Mouse (Mus musculus) midbrain, postnatal 0 days (tissue): ENCODE measurements at regions not wholly inside any gene's neighbourhood (a gene's known extent, or its start where the extent isn't known, plus 50 kb on each side); places are given as distances from the start of the nearest gene placed in this dataset.
A peak's percentile ranks its signal among the peaks of the same experiment; 100 is the strongest.

Source experiments
- ATAC-seq: fragments of 200-750 bp; cut with Nextera tagmentation; 2 replicates; pipeline ENCODE4 v1.8.0; 2017; ENCODE audit warnings: moderate number of reproducible peaks, mild to moderate bottlenecking, moderate TSS enrichment, moderate library complexity; ENCODE audit not compliant: low FRiP score
- DNase-seq: peaks from one replicate; pipeline ENCODE4 v3.0.0-alpha.2; 2015; ENCODE audit warnings: low spot score
- H3K27ac ChIP-seq: fragments of 300-500 bp; sonication (generic); 2 replicates; pipeline ENCODE4 v1.5.1; 2014; ENCODE audit warnings: low read depth, mild to moderate bottlenecking, low read length, mixed read lengths
- H3K27me3 ChIP-seq: fragments of 300-500 bp; sonication (generic); 2 replicates; pipeline ENCODE4 v1.6.1; 2014; ENCODE audit warnings: low read length, control low read depth, mixed read lengths; ENCODE audit not compliant: insufficient read depth
- H3K36me3 ChIP-seq: fragments of 300-500 bp; sonication (generic); 2 replicates; pipeline ENCODE4 v1.6.1; 2014; ENCODE audit warnings: low read length, control low read depth, mixed read lengths; ENCODE audit not compliant: insufficient read depth
- H3K4me1 ChIP-seq: fragments of 300-500 bp; sonication (generic); 2 replicates; pipeline ENCODE4 v1.6.1; 2014; ENCODE audit warnings: mild to moderate bottlenecking, control low read depth, antibody characterized with exemption, low read length, mixed read lengths; ENCODE audit not compliant: insufficient read depth
- H3K4me2 ChIP-seq: fragments of 300-500 bp; sonication (generic); 2 replicates; pipeline ENCODE4 v1.6.1; 2014; ENCODE audit warnings: low read depth, mild to moderate bottlenecking, low read length, mixed read lengths; ENCODE audit not compliant: poor library complexity, severe bottlenecking
- H3K4me3 ChIP-seq: fragments of 300-500 bp; sonication (generic); 2 replicates; pipeline ENCODE4 v1.5.1; 2014; ENCODE audit warnings: low read depth, mild to moderate bottlenecking, low read length, moderate library complexity
- H3K9ac ChIP-seq: fragments of 300-500 bp; sonication (generic); replicated peaks from 2 replicates; pipeline ENCODE4 v1.6.1; 2014; ENCODE audit warnings: mild to moderate bottlenecking, low read length, moderate library complexity, mixed read lengths; ENCODE audit not compliant: poor library complexity, severe bottlenecking
- H3K9me3 ChIP-seq: fragments of 300-500 bp; sonication (generic); 2 replicates; pipeline ENCODE4 v1.6.1; 2016; ENCODE audit warnings: low read length, control low read depth
- CTCF ChIP-seq: IDR thresholded peaks from 2 replicates; pipeline ENCODE4 v1.5.1; 2016; ENCODE audit warnings: antibody characterized with exemption, mild to moderate bottlenecking
- WGBS: fragments of 180-500 bp; shearing (Covaris S2); extraction: QIAGEN DNeasy Blood & Tissue Kit; methylation state at CpG from one replicate; pipeline ENCODE4 v1.1.7; 2014; 5-methylcytosine and 5-hydroxymethylcytosine counted together

- H3K4me3 ChIP-seq, result no peak overlapping the region
- no peaks in the 10 kb centered on the region for H3K4me1 ChIP-seq
- no peak for ATAC-seq
- no peak overlapping the region for H3K9ac ChIP-seq
- WGBS, result 91% methylated on average over 2 of the region's 2 CpGs
- no peak for DNase-seq
- H3K36me3 ChIP-seq, result no peaks in the 10 kb centered on the region
- H3K27ac ChIP-seq, result no peak overlapping the region
- H3K27me3 ChIP-seq, result no peaks in the 10 kb centered on the region
- no peak overlapping the region for H3K4me2 ChIP-seq
- H3K9me3 ChIP-seq, result no peaks in the 10 kb centered on the region
- TF ChIP-seq CTCF, result no peak
Measured at GRCm38 (mm10) chr11:56716953-56717352, 294.2 kb upstream of the Gria1 start.

DNA sequence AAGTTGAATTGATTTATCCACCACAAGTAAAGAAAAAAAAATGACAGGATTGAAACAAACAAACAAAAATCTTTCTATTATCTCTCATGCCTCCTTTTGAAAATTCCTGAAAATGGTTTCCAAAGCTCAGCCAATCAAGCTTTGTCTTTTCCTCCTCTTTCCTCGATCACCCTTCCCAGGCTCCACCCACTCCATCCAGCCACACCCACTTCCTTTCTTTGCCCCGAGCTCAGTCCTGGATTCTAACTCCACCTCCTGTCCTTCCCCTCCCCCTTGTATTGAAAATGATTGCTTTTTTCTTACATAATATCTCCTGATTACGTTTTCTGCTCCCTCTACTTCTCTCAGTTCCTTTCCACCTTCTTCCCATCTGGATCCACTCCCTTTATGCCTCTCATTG is 286.0 kb upstream of the Gria1 start:
- Histone ChIP-seq H3K9ac (no peak overlapping the region), H3K27me3 (no peaks in the 10 kb centered on the region), H3K36me3 (no peaks in the 10 kb centered on the region), H3K9me3 (no peaks in the 10 kb centered on the region), H3K4me3 (no peak overlapping the region), H3K4me2 (no peak overlapping the region), H3K27ac (no peak overlapping the region), H3K4me1 (no peaks in the 10 kb centered on the region)
- DNase-seq (no peak), ATAC-seq (no peak)
- 60% methylated on average over 3 of the region's 3 CpGs for WGBS
- TF ChIP-seq CTCF, result no peak

DNA sequence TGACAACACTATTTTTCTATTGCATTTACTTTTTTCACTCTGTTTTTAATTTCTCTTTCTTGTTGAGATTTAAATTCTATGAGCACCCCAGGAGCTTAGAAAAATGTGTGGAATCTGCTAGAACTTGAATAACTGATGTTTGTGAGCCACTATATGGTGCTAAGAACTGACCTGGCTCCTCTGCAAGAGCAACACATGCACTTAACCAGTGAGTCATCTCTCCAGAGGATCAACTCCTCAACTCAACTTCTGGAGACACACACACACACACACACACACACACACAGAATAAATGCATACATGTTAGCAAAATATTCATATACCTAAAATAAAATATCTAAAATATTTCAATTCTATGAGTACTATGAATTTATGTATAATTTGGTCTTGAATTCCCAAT is 285.0 kb upstream of the Gria1 start:
- DNase-seq, result no peak
- no peak for TF ChIP-seq CTCF
- Histone ChIP-seq H3K4me1 (no peaks in the 10 kb centered on the region), H3K27me3 (no peaks in the 10 kb centered on the region), H3K4me3 (no peak overlapping the region), H3K4me2 (no peak overlapping the region), H3K27ac (no peak overlapping the region), H3K9me3 (no peaks in the 10 kb centered on the region), H3K36me3 (no peaks in the 10 kb centered on the region), H3K9ac (no peak overlapping the region)
- ATAC-seq, result no peak

- Histone ChIP-seq H3K4me1 (no peaks in the 10 kb centered on the region), H3K36me3 (no peaks in the 10 kb centered on the region), H3K9me3 (no peaks in the 10 kb centered on the region), H3K4me3 (no peak overlapping the region), H3K4me2 (no peak overlapping the region), H3K27me3 (no peaks in the 10 kb centered on the region), H3K9ac (no peak overlapping the region), H3K27ac (no peak overlapping the region)
- ATAC-seq (no peak), DNase-seq (no peak)
- no peak for TF ChIP-seq CTCF
- WGBS, result 65% methylated on average over 4 of the region's 4 CpGs
Measured at GRCm38 (mm10) chr11:56727556-56727955, 283.6 kb upstream of the Gria1 start.

- H3K4me3 ChIP-seq, result no peak overlapping the region
- no peak overlapping the region for H3K4me2 ChIP-seq
- H3K27ac ChIP-seq, result no peak overlapping the region
- no peaks in the 10 kb centered on the region for H3K4me1 ChIP-seq
- H3K9me3 ChIP-seq, result no peaks in the 10 kb centered on the region
- H3K36me3 ChIP-seq, result no peaks in the 10 kb centered on the region
- ATAC-seq (no peak), DNase-seq (no peak)
- no peak for TF ChIP-seq CTCF
- 79% methylated on average over 6 of the region's 6 CpGs for WGBS
- no peak overlapping the region for H3K9ac ChIP-seq
- no peaks in the 10 kb centered on the region for H3K27me3 ChIP-seq
Measured at GRCm38 (mm10) chr11:56728204-56729002, 282.8 kb upstream of the Gria1 start.

GRCm38 (mm10) chr11:56741857-56742256 is 269.3 kb upstream of the Gria1 start:
- Histone ChIP-seq H3K4me1 (0 out of 2 replicates have a peak, but pooled peaks cover 4% of the 10 kb centered on the region), H3K4me3 (no peak overlapping the region), H3K27me3 (no peaks in the 10 kb centered on the region), H3K9me3 (no peaks in the 10 kb centered on the region), H3K36me3 (no peaks in the 10 kb centered on the region), H3K9ac (no peak overlapping the region), H3K4me2 (no peak overlapping the region), H3K27ac (no peak overlapping the region)
- WGBS, result 25% methylated on average over 2 of the region's 2 CpGs
- ATAC-seq, result no peak
- DNase-seq, result peak; percentile 18
- TF ChIP-seq CTCF, result no peak
